Mouse (Mus musculus) stomach, postnatal 0 days (tissue): ENCODE measurements around the gene Jph3.

Experiments
- CTCF ChIP-seq: IDR thresholded peaks from 2 replicates; pipeline ENCODE4 v1.5.1; 2016; ENCODE audit warnings: antibody characterized with exemption, low read depth, mild to moderate bottlenecking, moderate library complexity
- EP300 ChIP-seq: optimal IDR thresholded peaks from 2 replicates; pipeline ENCODE3; 2016; ENCODE audit warnings: antibody characterized with exemption

- TF ChIP-seq CTCF = no peak
- no peak for TF ChIP-seq EP300
Observed at GRCm38 (mm10) chr8:121705174-121705573, 24.2 kb upstream of the Jph3 start.
